Mouse (Mus musculus): ENCODE data around the gene Alpk1.

The Alpk1 gene

DNA sequence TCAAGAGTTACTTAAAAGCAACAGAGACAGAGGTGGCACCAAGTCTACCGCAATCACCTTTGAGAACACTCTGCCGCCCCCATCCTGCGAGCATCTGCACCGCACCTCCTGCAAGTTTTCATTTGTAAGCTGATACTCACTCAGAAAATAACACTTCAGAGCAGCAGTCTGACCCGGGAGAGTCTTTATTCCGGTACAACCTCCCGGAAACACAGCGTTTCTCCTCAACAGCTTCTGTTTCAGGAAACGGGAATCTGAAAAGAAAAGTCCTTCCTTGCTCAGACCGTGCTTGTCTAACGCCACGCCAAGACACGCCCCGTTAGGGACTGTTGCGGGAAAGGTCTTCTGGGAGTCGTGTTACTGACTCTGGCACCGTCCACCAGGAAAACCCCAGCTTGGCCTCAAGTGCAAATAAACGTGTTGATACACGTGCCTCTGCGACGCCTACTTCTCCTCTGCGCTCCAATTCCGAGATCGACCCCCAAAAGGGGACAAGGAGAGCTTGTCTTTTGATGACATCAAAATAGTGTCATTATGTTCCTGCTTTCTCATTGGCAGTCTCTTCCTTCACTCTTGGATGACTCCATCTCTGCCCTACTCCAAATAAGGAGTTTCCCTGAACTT is at the start of gene Alpk1:
Gene Alpk1, minus strand, starts transcription at position 507 of the 624 bp plus-strand sequence.
- DNase-seq (ENCODE audit: low spot score in 2 of 2): peak; percentile 49 to 67

DNA sequence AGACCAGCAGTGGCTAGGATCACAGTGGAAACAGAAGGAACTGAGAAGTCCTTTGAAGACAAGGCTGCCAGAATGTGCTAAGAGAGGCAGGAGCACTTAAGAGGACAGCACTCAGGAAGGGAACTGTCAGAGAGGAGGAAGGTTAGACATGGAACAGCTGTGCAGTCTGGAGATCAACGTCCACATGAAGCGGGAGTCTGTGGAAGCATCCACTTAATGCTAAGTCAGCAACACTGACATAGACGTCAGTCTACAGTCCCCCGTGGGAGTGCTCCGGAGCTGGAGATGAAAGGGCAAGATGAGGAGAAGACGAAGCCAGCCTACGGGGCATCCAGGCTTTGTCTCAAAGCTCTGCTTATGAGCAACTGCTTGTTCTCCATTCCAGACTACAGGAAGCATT is 46.8 kb upstream of the Alpk1 start:
- DNase-seq (ENCODE audit: low spot score in 2 of 2): no peak

DNA sequence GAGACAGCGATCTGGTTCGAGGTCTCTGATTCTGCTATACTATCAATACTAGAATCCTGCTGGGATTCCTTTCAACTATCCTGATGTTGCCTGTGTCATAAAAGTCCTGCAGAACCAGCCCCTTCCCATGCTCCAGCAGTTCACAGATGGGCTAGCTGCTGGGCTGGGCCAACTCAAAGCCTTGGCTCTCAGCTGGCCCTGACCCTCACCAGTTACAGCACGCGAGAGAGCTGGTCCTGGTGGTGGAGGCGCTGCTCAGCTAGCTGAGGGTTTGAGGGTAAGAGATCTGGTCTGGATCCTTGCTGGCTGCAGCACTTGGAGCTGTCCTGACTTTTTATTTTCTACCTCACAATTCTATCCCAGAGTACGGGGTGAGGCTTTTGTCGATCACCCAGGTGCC is 46.2 kb upstream of the Alpk1 start:
- DNase-seq (ENCODE audit: low spot score in 2 of 2): no peak

DNA sequence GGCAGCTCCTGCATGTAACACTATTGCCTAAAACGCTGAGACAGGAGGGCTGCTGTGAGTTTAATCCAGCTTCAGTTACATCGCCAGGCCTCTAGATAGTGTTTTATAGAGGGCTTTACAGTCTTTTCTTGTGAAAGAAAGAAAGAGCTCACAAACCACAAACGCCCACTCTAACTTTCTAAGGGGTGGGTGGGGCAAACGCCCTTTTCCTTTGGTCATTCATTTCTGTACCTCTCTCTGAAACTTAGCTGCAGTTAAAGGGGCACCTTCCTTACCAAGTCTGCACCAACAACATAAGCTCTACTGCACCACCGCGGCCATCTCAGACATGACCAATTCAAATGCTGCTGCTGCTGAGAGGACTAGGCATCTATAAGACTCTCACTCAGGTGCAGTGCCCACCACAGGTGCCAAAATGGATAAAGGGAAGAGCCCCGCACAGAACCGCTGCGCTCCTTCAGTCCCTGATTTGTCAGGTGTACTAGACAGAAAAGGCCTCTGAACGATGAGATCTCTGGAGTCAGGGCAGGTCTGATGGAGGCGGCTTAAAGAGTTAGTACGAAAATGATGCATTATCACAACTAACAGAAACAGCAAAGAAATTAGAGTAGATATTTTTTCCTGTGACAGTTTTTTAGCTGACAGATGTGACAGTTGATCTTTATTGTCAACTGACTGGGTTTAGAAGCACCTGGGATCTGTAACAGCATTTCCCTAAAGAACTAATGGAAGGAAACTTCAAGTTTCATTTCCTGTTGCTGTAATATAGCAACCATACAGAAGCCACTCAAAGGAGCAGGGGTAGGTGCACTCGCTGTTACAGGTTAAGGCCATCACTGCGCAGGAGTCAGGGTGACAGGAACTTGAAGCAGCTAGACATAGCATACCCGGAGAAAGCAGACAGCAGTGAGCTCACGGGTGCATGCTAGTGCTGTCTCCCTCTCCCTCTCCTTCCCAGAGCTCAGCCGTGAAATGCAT is 43.8 kb upstream of the Alpk1 start:
- DNase-seq (ENCODE audit: low spot score in 2 of 2): peak; percentile 56 to 64

DNA sequence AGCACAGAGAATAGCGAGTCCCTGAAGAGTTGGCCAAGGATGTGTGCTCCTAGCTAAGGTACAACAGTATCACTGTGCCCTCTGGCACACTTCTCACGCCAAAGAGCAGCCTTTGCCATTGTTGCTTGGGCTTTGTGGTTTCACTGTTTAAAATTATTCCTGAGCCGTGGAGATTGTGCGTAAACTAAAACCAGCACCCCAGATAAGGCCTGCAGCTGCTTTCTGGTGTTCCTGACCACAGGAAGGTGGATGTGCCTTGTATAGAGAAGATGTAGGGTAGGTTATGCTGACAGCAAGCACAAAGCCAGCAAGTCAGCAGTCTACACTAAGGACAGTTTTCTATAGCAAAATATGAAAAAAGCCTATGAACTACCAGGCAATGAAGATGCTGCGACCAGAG is 40.9 kb upstream of the Alpk1 start:
- no peak for DNase-seq (ENCODE audit: low spot score in 2 of 2)

DNA sequence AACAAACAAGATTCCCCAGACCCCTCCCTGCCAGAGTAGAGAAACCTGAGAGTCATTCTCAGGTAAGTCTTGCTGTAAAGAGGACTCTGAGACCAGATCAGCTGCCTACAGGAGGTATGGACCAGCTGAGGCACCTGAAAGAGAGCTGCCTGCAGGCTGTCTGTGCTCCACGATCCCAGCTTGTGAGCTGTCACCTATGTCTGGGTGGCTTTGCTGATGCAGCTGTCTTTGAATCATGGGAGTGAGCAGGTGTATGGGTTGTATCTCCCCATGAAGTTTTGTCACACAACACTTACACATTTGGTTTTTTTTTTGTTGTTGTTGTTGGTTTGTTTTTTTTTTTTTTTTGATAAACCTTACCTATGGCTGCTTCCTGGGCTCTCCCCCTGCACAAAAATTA is 40.1 kb upstream of the Alpk1 start:
- DNase-seq (ENCODE audit: low spot score in 2 of 2): no peak

DNA sequence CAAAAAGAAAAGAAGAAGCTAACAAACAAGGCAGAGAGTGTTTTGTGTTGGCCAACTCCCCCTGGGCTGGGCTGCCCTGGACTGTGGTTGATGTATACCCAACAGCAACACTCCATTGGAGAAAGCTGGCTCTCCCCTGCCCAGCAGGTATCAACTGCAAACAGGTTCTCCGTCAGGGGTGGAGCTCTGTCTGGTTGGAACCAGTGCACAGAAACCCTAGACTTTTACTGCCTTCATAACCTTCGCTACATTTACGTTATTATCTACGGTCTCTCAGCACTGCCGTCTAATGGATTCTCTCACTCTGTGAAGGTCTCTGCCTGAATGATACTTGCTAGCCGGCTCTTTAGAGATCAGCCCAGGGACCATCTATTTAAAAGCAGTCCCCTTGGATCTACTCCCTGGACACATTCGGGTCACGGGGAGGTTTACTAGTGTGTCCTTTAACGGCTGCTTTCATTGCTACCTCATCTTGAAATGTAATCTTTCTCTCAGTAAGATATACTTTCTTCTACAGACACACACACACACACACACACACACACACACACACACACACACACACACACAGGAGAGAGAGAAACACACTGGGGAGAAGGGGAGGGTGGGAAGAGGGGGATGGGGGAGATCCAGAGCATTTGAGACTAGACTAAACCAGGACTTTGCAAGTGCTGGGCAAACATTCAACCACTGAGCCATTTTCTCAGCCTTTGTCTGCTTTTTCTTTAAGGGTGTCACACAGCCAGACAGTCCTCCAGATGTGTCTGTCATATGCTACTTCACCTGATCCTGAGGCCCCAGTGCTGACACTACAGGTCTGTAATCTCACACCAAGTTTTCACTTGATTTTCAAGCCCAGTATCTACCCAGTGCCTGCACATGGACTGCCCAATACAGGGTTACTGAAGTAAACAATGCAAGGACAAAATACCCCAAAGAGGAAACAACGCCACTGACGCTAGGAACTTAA is 38.7 kb upstream of the Alpk1 start:
- no peak for DNase-seq (ENCODE audit: low spot score in 2 of 2)

DNA sequence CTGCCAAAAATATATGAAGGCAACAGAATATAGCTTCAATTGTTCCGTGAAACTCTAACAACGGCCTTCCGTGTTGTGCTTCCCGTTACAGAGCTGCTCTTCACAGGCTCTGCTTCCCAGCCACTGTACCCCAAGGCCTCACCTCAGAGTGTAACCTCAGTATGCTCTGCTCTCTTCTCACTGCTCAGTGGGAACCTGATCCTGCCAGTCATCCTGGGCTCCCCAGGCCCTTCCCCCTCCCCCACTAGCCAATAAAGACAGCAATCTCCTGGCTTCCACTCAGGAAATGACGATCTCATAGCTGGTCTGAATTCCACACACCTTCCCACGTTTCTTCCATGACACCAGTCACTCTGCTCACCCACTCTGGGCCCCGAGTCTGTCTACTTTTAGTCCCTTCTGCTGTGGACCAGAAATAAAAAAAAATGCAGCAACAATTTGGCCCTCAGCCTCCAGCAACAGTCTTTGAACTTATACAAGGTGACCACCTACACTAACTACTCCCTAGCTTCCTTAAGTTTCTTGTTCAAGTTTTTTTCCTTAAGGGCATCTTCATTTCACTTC is 36.9 kb upstream of the Alpk1 start:
- no peak for DNase-seq (ENCODE audit: low spot score in 2 of 2)

DNA sequence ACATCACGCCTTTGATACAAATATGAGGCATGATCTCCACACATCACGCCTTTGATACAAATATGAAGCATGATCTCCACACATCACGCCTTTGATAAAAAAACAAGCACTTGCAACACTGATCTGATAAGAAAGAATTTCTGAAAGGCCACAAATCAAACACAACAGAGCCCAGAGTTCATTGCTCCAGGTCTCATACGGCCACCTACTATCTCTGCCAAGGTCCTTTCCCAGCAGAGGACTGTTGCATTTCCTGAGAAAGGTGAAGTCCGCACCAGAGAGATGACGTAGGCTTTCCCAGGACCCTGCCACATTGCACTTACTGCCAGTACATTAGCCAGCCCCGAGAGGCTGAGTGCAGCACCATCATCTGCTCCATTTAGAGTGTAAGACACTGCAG is 28.8 kb upstream of the Alpk1 start:
- DNase-seq (ENCODE audit: low spot score in 2 of 2): no peak

DNA sequence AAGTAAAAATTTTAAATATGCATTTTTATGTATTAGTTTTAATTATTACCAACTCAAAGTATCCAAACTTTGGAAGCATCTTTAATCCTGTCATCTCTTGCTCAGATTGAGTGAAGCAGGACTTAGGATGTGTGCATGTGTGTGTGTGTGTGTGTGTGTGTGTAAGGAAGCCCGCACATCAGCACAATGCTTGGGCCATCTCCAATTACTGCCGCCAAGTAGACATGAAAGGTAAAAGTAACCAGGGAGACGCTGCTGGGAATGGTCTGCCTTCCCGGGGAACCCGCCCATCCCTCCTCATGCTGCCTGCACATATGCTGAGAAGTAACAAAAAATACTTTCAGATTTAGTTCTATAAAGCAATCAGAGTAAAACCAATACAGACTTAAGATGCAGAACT is 27.5 kb upstream of the Alpk1 start:
- DNase-seq (ENCODE audit: low spot score in 2 of 2): no peak

DNA sequence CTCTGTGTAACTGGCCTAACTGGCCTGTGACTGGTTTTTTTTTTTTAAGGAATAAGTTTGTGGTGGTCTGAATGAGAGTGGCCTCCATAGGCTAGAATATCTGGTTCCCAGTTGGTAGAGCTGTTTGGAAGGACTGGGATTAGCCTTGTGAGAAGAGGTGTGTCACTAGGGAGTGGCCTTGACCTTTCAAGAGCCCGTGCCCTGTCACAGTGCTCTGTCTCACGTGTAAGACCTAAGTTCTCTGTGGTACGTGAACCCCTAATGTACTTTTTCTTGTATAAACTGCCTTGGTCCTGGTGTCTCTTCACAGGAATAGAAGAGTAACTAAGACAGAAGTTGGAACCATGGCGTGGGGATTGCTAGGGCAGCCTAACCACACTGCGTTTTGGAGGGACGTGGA is 25.7 kb upstream of the Alpk1 start:
- DNase-seq (ENCODE audit: low spot score in 2 of 2): no peak

DNA sequence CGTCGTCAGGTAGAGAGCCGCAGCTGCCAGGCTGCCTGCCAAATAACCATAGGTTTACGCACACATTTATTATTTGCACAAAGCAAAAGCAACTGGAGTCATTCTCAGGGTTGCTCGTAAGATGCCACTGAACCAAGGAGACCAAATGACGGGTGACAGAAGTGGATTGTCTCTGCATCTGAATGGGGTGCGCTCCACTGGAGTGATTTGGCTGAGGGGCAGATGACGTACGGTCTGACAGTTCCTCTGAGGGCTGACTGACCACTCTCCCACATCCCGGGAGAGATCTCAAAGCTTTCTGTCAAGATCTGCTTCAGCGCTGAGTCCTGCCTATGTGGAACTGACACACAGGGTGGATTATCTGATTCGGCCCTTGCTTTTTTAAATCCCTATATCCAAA is 24.7 kb upstream of the Alpk1 start:
- DNase-seq (ENCODE audit: low spot score in 2 of 2): no peak

DNA sequence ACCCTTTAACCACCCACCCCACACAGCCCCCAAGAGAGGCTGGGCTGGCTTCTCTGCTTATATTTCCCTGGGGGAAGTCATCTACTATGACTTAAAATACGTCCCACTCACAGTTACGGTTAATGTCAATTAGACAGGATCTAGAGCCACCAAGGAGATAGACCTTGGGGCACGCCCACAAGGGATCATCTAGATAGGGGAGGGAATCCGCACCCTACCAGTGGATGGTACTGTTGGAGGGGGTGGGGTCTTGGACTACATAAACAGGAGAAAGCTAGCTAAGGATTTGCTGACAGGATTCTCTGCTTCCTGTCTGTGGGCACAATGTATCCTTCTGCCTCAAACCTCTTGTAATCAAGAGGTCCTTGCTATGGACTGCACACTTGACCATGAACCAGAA is 24.1 kb upstream of the Alpk1 start:
- no peak for DNase-seq (ENCODE audit: low spot score in 2 of 2)

DNA sequence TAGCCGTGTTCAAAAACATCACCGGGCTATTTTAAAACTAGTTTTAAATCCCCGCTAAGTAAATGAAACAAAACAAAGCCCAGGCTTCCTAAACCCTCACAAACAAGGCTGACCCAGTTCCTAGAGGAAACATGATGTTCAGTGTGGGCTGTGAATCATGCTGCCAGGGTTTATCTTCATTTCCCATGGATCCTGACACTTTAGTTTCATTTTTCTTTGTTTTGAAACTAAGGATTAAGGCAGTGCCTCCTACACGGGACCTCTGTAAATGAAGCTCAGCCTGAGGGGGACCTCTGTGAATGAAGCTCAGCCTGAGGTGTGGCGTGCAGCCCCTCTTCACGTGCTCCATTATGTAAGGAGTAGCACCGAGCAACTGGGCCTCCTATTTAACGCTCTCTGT is 22.5 kb upstream of the Alpk1 start:
- DNase-seq (ENCODE audit: low spot score in 2 of 2): no peak

DNA sequence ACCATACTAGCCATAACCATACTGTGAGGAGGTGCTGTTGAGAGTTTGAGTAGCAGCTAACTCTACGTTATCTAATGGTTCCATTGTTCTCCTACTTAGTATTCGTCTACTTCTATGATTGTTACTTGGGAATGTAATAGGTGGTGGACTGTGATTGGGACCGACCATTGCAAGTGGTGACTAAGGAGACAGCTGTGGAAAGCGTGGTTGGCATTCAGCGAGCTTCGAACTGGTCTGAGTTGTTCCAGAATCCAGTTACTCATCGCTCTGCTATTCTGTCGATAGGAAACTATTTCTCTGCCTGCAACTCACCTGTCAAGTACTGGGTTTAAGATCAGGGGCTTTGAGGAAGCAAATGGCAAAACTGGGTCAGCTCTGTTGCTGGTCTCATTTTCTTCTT is 20.8 kb upstream of the Alpk1 start:
- no peak for DNase-seq (ENCODE audit: low spot score in 2 of 2)

DNA sequence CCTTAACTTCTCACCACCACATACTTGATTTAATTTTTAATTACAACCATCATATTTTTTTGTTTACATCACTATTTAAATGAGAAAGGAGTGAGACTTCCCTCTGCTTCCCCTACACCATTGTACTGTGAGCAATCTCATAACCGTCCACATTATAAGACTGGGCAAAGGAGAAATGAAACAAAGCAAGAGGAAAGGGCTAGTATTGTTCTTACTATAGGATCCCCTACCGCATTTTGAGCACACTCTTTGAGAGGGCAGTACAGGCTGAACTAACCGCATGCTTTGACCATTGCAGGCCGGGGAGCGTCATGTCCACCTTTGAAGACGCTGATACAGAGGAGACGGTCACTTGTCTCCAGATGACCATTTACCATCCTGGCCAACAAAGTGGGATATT is 15.9 kb upstream of the Alpk1 start:
- no peak for DNase-seq (ENCODE audit: low spot score in 2 of 2)

DNA sequence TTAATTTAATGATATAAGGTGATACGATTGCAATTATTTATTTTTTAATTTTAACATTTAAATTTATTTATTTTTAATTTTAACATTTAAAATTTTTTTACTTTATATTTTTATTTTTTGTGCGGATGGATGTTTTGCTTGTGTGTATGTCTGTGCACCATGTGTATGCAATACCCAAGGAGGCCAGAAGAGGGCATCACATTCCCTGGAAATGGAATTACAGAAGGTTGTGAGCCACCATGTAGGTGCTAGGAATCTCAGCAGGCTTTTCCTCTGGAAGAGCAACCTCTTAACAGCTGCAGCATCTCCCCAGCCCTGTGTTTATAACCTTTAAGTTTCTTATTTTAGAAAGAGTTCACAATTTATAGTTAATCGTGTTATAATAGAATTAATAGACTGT is 15.4 kb upstream of the Alpk1 start:
- no peak for DNase-seq (ENCODE audit: low spot score in 2 of 2)

DNA sequence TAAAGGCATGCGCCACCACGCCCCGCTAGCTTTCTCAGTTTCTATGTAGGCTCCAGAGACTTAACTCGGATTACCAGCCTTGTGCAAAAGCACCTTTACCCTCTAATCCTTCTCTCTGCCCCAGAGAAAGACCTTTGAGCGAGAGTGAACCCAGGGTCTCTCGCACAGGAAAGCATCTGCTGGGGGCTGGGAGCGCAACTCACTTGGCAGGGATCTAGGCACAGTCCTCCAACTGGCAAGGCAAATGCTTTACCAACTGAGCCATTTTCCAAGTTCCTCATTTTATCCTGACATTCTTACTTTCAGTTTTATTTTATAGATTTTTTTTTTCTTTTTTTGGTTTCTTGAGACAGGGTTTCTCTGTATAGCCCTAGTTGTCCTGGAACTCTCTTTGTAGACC is 12.7 kb upstream of the Alpk1 start:
- DNase-seq (ENCODE audit: low spot score in 2 of 2): no peak

DNA sequence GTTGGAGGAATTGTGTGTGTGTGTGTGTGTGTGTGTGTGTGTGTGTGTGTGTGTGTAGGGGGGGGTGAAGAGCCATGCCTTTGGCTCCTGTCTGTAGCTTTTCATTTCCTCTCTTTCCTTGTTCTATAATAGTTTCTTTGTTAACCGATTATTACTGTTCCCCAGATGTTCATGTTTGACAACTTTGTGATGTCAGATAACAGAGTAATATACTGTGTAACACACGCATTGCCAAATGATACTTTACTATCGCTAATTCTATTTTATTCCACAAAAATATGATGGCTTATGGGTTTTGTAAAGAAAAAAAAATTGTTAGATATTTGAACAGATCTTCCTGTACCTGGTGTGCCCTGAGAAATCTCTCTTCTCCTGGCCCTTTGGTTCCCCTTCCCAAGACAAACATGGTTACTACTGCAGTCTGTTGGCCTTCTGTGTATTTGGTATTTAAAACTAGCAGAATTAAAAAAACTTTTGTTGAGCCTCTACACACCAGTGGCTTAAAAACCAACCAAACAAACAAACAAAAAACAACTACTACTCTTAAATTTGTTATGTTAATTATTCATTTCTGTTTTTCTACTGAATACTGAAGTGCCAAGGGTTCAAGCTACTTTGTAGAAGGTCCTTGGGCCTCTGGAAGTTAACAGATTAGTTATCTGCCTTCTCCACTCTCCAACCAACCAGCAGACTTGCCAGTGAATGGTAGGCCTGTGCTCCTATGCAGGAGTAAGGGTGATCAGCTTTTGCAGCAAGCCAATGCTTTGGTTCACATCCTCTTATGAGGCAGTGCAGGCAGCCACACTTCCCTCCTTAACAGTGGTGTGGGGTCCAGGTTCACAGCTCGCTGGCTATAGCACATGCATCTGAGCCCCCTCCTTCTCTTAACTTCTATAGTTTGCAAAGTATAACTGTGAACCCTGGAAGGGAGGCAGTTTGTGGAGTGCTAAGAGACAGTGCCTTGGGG is 11.6 kb upstream of the Alpk1 start:
- peak in 1 of 2 experiments; percentile 17 for DNase-seq (ENCODE audit: low spot score in 2 of 2)

DNA sequence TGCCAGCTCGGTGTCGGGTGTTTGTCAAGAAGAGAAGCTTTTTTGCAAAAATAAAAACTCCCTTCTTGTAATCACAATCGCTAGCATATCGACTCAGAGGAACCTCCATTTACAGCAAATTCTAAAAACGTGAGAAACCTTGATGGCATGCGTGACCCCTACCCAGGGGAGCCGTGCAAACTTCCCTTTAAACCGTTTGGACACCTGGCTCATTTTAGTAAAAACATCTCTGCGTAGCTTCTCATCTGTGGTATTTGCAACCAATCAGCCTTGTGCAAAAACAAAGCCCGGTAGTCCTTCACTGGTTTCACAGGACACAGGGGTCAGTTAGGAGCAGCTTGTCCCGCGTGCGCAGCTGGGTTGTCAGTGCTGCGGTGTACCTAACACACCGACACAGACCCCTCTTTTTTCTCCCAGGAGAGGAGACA is 10.7 kb upstream of the Alpk1 start:
- DNase-seq (ENCODE audit: low spot score in 2 of 2): peak in 1 of 2 experiments; percentile 28

All from natural killer cell, adult 2 months (primary cell).